Mouse (Mus musculus) lung, postnatal 14 days (tissue): ENCODE measurements around the gene Sae1.

Source experiments
- DNase-seq: peaks from one replicate; pipeline ENCODE4 v3.0.0; 2021

Sae1 gene

GRCm38 (mm10) chr7:16349999-16350398, 37.6 kb downstream of the Sae1 start:
- no peak for DNase-seq

GRCm38 (mm10) chr7:16345297-16345696, 42.3 kb downstream of the Sae1 start:
- no peak for DNase-seq

DNA sequence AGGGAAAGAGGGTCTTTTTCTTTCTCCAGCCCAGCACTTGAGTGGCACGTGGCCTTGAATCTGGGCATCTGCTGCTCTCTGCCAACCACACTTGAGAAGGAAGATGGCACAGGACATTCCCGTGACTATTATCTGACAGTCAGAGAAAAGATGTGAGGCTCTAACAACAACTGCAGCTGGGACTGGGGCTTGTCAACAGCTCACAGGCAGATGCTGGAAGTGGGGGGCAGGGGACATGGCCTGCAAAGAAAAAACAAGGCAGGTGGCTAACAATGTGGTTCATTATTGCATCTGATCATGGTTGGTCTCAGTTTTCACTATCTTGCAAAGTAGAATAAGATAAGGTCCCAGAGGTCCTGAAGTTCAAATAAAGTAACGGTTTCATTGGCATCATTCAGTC, 43.0 kb downstream of the Sae1 start:
- no peak for DNase-seq

DNA sequence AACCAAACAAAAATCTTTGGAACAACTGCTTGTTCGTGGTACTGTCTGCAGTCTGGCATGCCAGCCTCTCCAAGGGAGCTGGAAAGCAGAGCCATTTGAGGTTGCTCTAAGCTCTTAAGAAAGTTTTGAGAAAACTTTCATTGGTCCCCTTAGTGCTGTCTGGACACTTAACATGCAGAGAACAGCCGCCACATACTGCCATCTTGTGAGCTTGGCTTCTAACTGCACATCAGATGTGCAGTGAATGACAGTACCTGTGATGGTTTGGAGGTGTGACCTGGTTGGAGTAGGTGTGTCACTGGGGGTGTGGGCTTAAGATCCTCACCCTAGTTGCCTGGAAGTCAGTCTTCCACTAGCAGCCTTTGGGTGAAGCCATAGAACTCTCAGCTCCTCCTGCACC, 49.9 kb downstream of the Sae1 start:
- no peak for DNase-seq

DNA sequence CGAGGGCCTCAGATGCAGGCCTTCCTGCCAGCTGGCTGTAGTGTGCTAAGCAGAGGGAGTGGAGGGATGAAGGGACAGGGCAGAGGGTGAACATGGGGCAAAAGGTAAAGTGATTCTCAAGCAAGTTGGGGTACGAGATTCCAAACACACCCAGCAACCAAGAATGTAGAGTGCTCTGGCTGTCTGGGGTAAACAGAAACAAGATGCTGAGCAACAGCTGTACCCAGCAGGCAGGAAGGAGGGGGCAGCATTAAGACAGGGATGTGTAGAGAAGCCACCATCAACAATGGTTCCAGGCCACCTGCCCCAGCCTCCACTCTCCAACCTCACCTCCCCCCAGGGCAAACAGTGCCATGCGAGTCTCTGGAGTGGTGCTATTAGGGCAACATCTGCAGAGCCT, 58.5 kb downstream of the Sae1 start:
- DNase-seq = no peak

DNA sequence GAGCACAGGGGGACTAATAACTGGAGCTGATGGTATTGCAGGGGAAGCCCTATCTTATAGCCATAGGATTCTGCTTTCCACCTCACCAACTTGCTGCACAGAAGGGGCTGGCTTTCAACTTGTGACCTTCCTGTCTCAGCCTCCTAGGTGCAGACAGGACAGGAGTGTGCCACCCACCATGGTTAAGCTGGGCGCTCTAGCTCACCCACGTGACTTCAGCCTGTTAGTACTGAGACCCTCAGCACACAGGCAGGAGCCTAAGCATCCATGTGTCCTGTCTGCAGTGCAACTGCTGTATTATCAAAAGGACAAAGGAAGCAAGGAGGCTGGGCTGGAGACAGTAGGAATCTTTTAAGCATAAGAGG, 61.0 kb downstream of the Sae1 start:
- no peak for DNase-seq

DNA sequence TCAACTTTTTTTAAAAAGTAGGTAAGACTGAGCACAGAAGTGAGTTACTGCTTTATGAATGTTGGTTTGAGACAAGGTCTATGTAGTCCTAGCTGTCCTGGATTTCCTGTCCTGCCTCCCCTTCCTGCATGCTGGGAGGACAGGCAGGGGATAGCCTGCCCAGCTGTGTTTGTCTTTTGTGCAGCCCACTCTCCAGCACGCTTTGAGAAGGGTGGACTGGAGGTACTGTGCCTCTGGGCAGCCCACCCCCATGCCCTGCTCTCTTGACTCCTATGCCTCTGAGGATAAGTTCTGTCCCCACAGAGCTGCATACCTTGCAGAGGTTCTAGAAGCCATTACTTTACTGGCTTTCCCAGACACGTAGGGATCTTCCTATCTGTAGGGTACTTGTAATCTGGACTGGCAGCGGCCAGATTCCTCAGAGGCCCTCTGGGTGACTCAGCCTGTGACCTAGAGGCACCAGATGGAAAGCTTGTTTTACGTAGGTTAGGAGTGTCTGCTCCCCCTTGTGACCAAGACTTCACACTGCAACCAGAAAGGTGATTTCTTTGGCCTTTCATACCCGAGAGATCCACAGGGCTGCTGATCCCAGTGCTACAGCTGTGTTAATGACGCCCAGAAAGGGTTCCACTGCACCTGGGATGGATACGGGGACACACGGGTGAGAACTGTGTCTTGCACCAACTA, 61.5 kb downstream of the Sae1 start:
- DNase-seq = peak; percentile 71

DNA sequence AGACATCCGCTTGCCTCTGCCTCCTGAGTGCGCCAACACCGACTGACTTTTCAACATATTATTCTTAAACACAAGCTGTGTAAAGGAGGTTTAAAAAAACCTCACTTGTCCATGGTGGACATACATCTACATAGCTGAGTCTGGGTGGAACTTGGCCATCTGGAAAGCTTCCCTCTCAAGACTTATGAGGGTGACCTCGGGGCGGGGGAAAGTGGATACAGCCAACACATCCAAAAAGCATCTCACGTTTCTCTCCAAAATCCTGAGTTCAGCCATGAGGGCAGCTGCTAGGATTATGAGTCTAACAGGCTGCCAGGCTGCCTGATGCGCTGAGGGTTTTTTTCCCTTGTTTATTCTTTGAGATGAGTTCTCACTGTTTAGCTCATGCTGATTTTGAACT, 62.9 kb downstream of the Sae1 start:
- no peak for DNase-seq

DNA sequence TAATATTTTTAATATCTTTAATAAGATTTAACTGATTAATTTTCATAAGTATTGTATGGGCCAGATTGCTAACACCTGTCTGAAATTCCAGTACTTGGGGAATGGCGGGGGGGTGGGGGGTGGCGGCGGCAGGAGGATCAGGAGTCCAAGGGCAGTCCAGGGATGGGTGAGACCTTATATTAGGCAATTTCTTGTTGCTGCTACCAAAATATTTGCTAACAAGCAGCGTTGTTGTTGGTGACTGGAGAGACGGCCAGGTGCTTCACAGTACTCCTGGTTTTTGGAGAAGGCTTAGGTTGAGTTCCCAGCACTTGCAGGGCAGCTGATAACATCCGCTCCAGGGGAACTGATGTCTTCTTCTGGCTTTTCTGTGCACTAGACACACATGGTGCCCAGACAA, 67.1 kb downstream of the Sae1 start:
- no peak for DNase-seq

DNA sequence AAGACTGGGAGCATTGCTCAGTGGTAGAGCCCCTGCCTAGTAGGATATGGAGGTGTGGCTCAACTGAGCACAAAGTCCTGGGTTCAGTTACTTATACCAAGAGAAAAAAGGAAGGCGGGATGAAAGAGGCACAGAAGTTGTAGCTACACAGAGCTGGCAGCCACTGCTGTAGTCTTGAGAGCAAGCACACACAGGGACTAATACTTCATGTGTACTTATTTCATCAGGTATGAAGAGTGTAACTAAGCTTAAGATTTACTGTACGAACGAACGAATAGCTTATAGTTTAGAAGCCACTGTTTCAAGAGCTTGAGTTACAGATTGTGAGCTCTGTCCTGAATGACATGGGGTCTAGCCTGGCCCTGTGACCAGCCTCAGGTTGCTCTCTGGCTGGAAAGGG, 68.4 kb downstream of the Sae1 start:
- DNase-seq = no peak

GRCm38 (mm10) chr7:16317094-16317493, 70.5 kb downstream of the Sae1 start:
- no peak for DNase-seq

GRCm38 (mm10) chr7:16315222-16315759, 72.3 kb downstream of the Sae1 start:
- peak; percentile 45 for DNase-seq

DNA sequence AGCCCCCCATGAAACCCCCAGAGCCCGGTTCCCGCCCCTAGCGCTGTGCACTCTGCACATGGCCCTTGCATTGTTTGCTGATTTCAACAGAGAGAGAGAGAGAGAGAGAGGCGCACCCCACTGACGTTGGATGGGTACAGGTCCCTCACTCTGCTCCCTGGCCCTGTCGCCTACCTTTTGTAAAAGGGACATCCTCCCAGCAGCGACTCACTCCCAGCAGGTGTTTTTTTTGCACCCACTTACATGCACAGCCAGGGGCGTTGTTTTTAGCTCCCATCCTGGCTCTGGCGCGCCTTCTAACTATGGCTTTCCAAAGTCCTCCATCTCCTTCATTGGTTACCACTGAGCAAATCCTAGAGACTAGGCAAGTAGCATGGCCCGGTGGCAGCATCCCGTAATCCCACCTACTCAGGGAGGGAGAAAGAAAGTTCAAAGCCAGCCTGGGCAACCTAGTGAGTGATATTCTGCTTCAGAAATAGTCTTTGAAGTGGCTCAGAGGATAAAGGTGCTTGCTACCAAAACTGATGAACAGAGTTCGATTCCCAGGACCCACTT, 73.3 kb downstream of the Sae1 start:
- DNase-seq = no peak

GRCm38 (mm10) chr7:16313481-16314220, 74.0 kb downstream of the Sae1 start:
- peak; percentile 91 for DNase-seq

DNA sequence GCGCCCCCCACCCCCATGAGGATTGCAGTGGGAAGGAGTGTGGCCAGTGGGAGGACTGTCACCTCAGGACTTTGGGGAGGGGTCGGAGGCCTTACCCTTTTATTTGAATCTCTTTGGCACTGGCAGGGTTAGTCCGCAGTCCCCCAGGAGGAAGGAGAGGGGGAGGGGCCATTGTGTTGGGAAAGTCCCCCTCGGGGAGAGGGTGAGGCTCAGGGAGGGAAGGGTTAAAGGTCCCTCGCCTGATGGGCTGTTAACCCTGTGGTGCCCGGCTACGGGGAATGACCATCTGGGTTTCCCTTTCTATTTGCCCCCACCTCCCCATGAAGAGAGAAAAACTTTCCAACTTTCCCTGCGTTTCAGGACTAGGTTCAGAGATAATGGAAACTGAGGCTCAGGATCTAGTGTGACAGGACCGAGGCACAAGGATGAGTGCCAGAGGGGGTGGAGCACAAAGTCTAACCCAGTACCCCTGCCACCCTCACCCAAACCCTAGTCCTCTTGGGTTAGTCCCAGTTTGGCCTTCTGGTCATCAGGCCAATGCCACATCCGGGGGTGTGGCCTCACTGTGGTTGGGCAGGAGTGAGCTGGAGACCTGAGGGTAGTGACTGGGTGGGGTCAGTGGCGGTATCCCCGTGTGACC, 74.8 kb downstream of the Sae1 start:
- DNase-seq = peak; percentile 83

GRCm38 (mm10) chr7:16312011-16312671, 75.5 kb downstream of the Sae1 start:
- DNase-seq = peak; percentile 53

DNA sequence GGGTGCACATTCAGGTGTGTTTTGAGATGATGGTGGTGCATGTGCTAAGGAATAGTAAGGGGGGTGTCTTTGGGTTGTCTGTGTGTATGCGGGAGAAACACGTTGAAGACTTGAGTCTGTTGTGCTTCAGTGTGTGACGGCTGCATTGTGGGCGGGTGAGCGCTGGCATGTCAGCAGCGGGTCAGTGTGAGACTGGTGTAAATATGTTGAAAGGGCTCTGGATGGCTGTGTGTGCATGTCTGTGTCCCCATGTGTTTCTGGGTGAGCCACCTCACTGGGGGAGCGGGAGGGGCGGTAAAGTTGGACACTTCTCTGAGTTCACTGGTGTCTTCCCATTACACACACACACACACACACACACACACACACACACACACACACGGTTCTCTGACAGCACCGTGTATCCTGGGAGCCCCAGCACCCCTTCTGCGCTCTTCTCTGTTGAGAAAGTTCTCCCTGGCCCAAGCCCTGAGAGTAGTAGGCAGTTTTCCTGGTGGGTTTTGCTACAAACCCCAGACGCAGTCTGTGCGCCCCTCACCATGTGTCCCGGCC, 76.1 kb downstream of the Sae1 start:
- DNase-seq = no peak

GRCm38 (mm10) chr7:16310521-16311452, 76.8 kb downstream of the Sae1 start:
- peak; percentile 43 for DNase-seq

- DNase-seq = peak; percentile 90
Measured at GRCm38 (mm10) chr7:16310020-16310520, 77.5 kb downstream of the Sae1 start.

- peak; percentile 94 for DNase-seq
Measured at GRCm38 (mm10) chr7:16309318-16310019, 78.1 kb downstream of the Sae1 start.
